Comparison of ENCODE assay signal across 22 mouse cellular contexts in genomic region chr8:105648929-105649328, GRCm38 (mm10). TPM values are rescaled to one million over a fixed set of nuclear protein-coding genes. Genes with fewer than 3 reads are reported as not detected.
DNase-seq lines count a peak whose midpoint lies in the region; TF ChIP-seq lines count a peak whose summit lies in the region.
"Had no signal": no experiment of that assay in that cellular context is flagged by ENCODE, and none has a peak within 500 bp of the region (broad histone marks: within the 10 kb centered on the region; RNA-seq: fewer than 3 reads in every experiment).

No protein-coding gene starts in this region.

- 83% methylated on average over 1 of the region's 1 CpGs for WGBS in olfactory bulb, adult 2 months

- TF ChIP-seq EP300 in MEL (IDR thresholded peaks at IDR 0.05; ENCODE audit: low read depth in 1 of 2, low read length in 2 of 2) = no peak

- H3K4me1 ChIP-seq in MEL (ENCODE audit: control insufficient read depth in 1 of 2, insufficient read depth in 2 of 2, low read length in 2 of 2) = no peaks in the 10 kb centered on the region
- peaks cover 2% of the 10 kb centered on the region; the same call in 1 of the 2 replicates for H3K4me1 ChIP-seq in olfactory bulb, adult 2 months (ENCODE audit: control insufficient read depth, insufficient read depth, low read length)
- H3K4me1 ChIP-seq: embryonic facial prominence, embryonic 13.5 days; embryonic facial prominence, embryonic 15.5 days; forebrain, embryonic 10.5 days; forebrain, embryonic 12.5 days had no signal

- no peaks in the 10 kb centered on the region for H3K27me3 ChIP-seq in MEL (ENCODE audit: control insufficient read depth in 1 of 2, insufficient read depth in 2 of 2, low read length in 2 of 2)
- H3K27me3 ChIP-seq: CH12.LX; embryonic facial prominence, embryonic 13.5 days; embryonic facial prominence, embryonic 15.5 days; forebrain, embryonic 12.5 days; Patski had no signal

- H3K36me3 ChIP-seq in MEL (ENCODE audit: control insufficient read depth in 1 of 2, insufficient read depth in 2 of 2, low read length in 2 of 2) = peaks cover 2 to 35% of the 10 kb centered on the region in 2 experiments; a peak in 2 of 4 replicates

- DNase-seq in adrenal gland, postnatal 10 days = peak; percentile 13
- DNase-seq in adrenal gland, postnatal 25 days = no peak
- DNase-seq in 416B (ENCODE audit: low read depth) (peak; percentile 34), MEL (ENCODE audit: low read depth, low spot score) (no peak)
- no peak for DNase-seq in embryo, embryonic 10 days (ENCODE audit: low spot score)
- no peak for DNase-seq in frontal cortex, postnatal 10 days (ENCODE audit: low spot score in 2 of 2)
- DNase-seq: B cell, adult 2 months; cerebellum, adult 11-12 months; cerebellum, adult 2 months; cerebellum, adult 9-10 months; cerebellum, postnatal 10 days; cerebellum, postnatal 25 days; embryo, embryonic 11 days had no signal

- TF ChIP-seq RAD21 in MEL (IDR thresholded peaks at IDR 0.05; ENCODE audit: low read depth, low read length) = no peak

- H3K9me3 ChIP-seq in MEL (replicated peaks; ENCODE audit: insufficient read depth, low read length) = no peaks in the 10 kb centered on the region
- H3K9me3 ChIP-seq: embryonic facial prominence, embryonic 13.5 days; embryonic facial prominence, embryonic 15.5 days; forebrain, embryonic 10.5 days; forebrain, embryonic 12.5 days; G1E had no signal

- H3K9ac ChIP-seq in MEL (ENCODE audit: control insufficient read depth, low read depth, low read length, poor library complexity, severe bottlenecking) = no peak overlapping the region
- H3K9ac ChIP-seq: embryonic facial prominence, embryonic 13.5 days; embryonic facial prominence, embryonic 15.5 days; forebrain, embryonic 12.5 days had no signal

- TF ChIP-seq CTCF in MEL (IDR thresholded peaks at IDR 0.05 in 2 of 3, conservative IDR thresholded peaks at IDR 0.05 in 1 of 3; ENCODE audit: control insufficient read depth in 1 of 3, insufficient read depth in 1 of 3, low read depth in 2 of 3, low read length in 3 of 3, poor library complexity in 1 of 3, severe bottlenecking in 1 of 3) = no peak
- TF ChIP-seq CTCF in olfactory bulb, adult 2 months (IDR thresholded peaks at IDR 0.05; ENCODE audit: insufficient read depth, low read depth, low read length) = no peak

- H3K27ac ChIP-seq in MEL (ENCODE audit: control insufficient read depth, low read depth, low read length) = no peak overlapping the region
- peak overlapping the region; percentile 44; the same call in 1 of the 2 replicates for H3K27ac ChIP-seq in olfactory bulb, adult 2 months (ENCODE audit: insufficient read depth, low read depth, low read length)
- H3K27ac ChIP-seq: embryonic facial prominence, embryonic 13.5 days; embryonic facial prominence, embryonic 15.5 days; forebrain, embryonic 10.5 days; forebrain, embryonic 12.5 days had no signal

- H3K4me3 ChIP-seq in MEL (ENCODE audit: control insufficient read depth in 1 of 2, insufficient read depth in 1 of 2, low read depth in 2 of 2, low read length in 2 of 2) = no peak overlapping the region
- H3K4me3 ChIP-seq in olfactory bulb, adult 2 months (ENCODE audit: insufficient read depth, low read depth, low read length) = no peak overlapping the region
- H3K4me3 ChIP-seq: embryonic facial prominence, embryonic 13.5 days; embryonic facial prominence, embryonic 15.5 days; erythroblast, embryonic 14.5 days; forebrain, embryonic 10.5 days; forebrain, embryonic 12.5 days had no signal

- peaks cover 50% of the 10 kb centered on the region for H3K79me2 ChIP-seq in MEL (ENCODE audit: control insufficient read depth, insufficient read depth, low read length, poor library complexity)

- TF ChIP-seq POLR2A in MEL (IDR thresholded peaks at IDR 0.05; ENCODE audit: control insufficient read depth in 1 of 2, insufficient read depth in 1 of 2, low read depth in 1 of 2, low read length in 2 of 2, poor library complexity in 1 of 2) = no peak
- no peak for TF ChIP-seq POLR2A in olfactory bulb, adult 2 months (IDR thresholded peaks at IDR 0.05; ENCODE audit: insufficient read depth, low read depth, low read length)

TF ChIP-seq in MEL, 35 proteins besides CTCF, POLR2A, EP300 and RAD21:
- TF ChIP-seq RCOR1 (IDR thresholded peaks at IDR 0.05; ENCODE audit: low read depth, low read length) (peak; percentile 41; the same call in 1 of the 2 replicates), E2F4 (IDR thresholded peaks at IDR 0.05; ENCODE audit: borderline replicate concordance, low read depth, low read length) (no peak), GATA1 (IDR thresholded peaks at IDR 0.05; ENCODE audit: low read depth, low read length) (no peak), ZNF384 (IDR thresholded peaks at IDR 0.05; ENCODE audit: low read depth, low read length) (0 out of 2 replicates have a peak, but pooled peaks have one; percentile 27), MXI1 (IDR thresholded peaks at IDR 0.05; ENCODE audit: low read depth, low read length) (no peak)

RNA-seq across cellular contexts. Expression of gene Agrp, which starts 11.7 kb away (rescaled TPM):
- 1 to 10 TPM in 1 of 2 experiments, under 1 TPM in 1; 0.97 to 1.3 TPM for total RNA-seq in adrenal gland, postnatal 10 days (2021)
- 1.2 TPM in 1 of 2 replicates, not detected in the other for total RNA-seq in adrenal gland, postnatal 25 days (2021)
- total RNA-seq in MEL (2012; rRNA removed) = not detected in 2 replicates
- polyA plus RNA-seq in MEL (2012; ENCODE audit: insufficient read depth in 1 of 2, insufficient read length in 2 of 2, low read depth in 1 of 2, low replicate concordance in 2 of 2, missing spikeins in 1 of 2) = under 1 TPM in 1 of 2 experiments, not detected in 1; 0.63 TPM
- polyA plus RNA-seq in olfactory bulb, adult 2 months (2012; ENCODE audit: insufficient read depth, insufficient read length, low replicate concordance, missing spikeins) = not detected in 2 replicates
- total RNA-seq: G1E had no signal
- polyA plus RNA-seq: erythroblast, embryonic 14.5 days; G1E had no signal

RNA-seq across cellular contexts. Expression of gene Ctcf, which starts 12.6 kb away (rescaled TPM):
- 10 to 100 TPM; 53.0 to 62.3 TPM for total RNA-seq in adrenal gland, postnatal 10 days (2021)
- 61.5 and 74.2 TPM in 2 replicates for total RNA-seq in adrenal gland, postnatal 25 days (2021)
- 36.4 and 40.7 TPM in 2 replicates for total RNA-seq in MEL (2012; rRNA removed)
- 100 to 1,000 TPM in 1 of 2 experiments, 10 to 100 TPM in 1; 87.1 to 670 TPM for polyA plus RNA-seq in MEL (2012; ENCODE audit: insufficient read depth in 1 of 2, insufficient read length in 2 of 2, low read depth in 1 of 2, low replicate concordance in 2 of 2, missing spikeins in 1 of 2)
- polyA plus RNA-seq in olfactory bulb, adult 2 months (2012; ENCODE audit: insufficient read depth, insufficient read length, low replicate concordance, missing spikeins) = 898 TPM in 1 of 2 replicates, not detected in the other

RNA-seq across cellular contexts. Expression of gene Carmil2, which starts 37.1 kb away (rescaled TPM):
- 1 to 10 TPM; 3.6 to 4.5 TPM for total RNA-seq in adrenal gland, postnatal 10 days (2021)
- 1.4 and 2.4 TPM in 2 replicates for total RNA-seq in adrenal gland, postnatal 25 days (2021)
- total RNA-seq in MEL (2012; rRNA removed) = 7.9 and 9.5 TPM in 2 replicates
- 10 to 100 TPM in 1 of 2 experiments, not detected in 1; 62.7 TPM for polyA plus RNA-seq in MEL (2012; ENCODE audit: insufficient read depth in 1 of 2, insufficient read length in 2 of 2, low read depth in 1 of 2, low replicate concordance in 2 of 2, missing spikeins in 1 of 2)
- 218 TPM in 1 of 2 replicates, not detected in the other for polyA plus RNA-seq in olfactory bulb, adult 2 months (2012; ENCODE audit: insufficient read depth, insufficient read length, low replicate concordance, missing spikeins)

RNA-seq across cellular contexts. Expression of gene Ripor1, which starts 43.9 kb away (rescaled TPM):
- 10 to 100 TPM; 30.4 to 34.5 TPM for total RNA-seq in adrenal gland, postnatal 10 days (2021)
- 27.7 and 33.5 TPM in 2 replicates for total RNA-seq in adrenal gland, postnatal 25 days (2021)
- 15.7 and 16.6 TPM in 2 replicates for total RNA-seq in MEL (2012; rRNA removed)
- 100 to 1,000 TPM in 1 of 2 experiments, not detected in 1; 120 TPM for polyA plus RNA-seq in MEL (2012; ENCODE audit: insufficient read depth in 1 of 2, insufficient read length in 2 of 2, low read depth in 1 of 2, low replicate concordance in 2 of 2, missing spikeins in 1 of 2)
- not detected in 2 replicates for polyA plus RNA-seq in olfactory bulb, adult 2 months (2012; ENCODE audit: insufficient read depth, insufficient read length, low replicate concordance, missing spikeins)

RNA-seq across cellular contexts. Expression of gene Acd, which starts 52.0 kb away (rescaled TPM):
- total RNA-seq in adrenal gland, postnatal 10 days (2021) = 10 to 100 TPM; 27.9 to 28.2 TPM
- 20.9 and 26.3 TPM in 2 replicates for total RNA-seq in adrenal gland, postnatal 25 days (2021)
- 7.5 and 9.3 TPM in 2 replicates for total RNA-seq in MEL (2012; rRNA removed)
- 10 to 100 TPM in 1 of 2 experiments, not detected in 1; 53.9 TPM for polyA plus RNA-seq in MEL (2012; ENCODE audit: insufficient read depth in 1 of 2, insufficient read length in 2 of 2, low read depth in 1 of 2, low replicate concordance in 2 of 2, missing spikeins in 1 of 2)
- not detected in 2 replicates for polyA plus RNA-seq in olfactory bulb, adult 2 months (2012; ENCODE audit: insufficient read depth, insufficient read length, low replicate concordance, missing spikeins)

Comparison
In these comparisons a context has a peak if more than half of its experiments do, and no peak if none do; other contexts are left out.
1. DNase-seq: peak in adrenal gland, postnatal 10 days (single experiment) and 416B (single experiment); none in adrenal gland, postnatal 25 days (single experiment), MEL (single experiment), embryo, embryonic 10 days (single experiment) and frontal cortex, postnatal 10 days (0 of 2).